Mouse (Mus musculus) C2C12 (cell line): ENCODE data around the gene Tfap2a. TPM values are rescaled to one million over a fixed set of nuclear protein-coding genes. Genes with fewer than 3 reads are reported as not detected.

Source experiments
- H3K27me3 ChIP-seq: one replicate; pipeline ENCODE4 v1.6.1; 2011; ENCODE audit not compliant: control insufficient read depth, insufficient read depth, insufficient read length
- H3K36me3 ChIP-seq: one replicate; pipeline ENCODE4 v1.6.1; 2011; ENCODE audit not compliant: control insufficient read depth, insufficient read depth
- H3K4me3 ChIP-seq: one replicate; pipeline ENCODE4 v1.5.1; 2011; ENCODE audit warnings: mild to moderate bottlenecking, control low read depth; ENCODE audit not compliant: poor library complexity, insufficient read depth, severe bottlenecking
- H3K79me2 ChIP-seq: one replicate; pipeline ENCODE4 v1.6.1; 2011; ENCODE audit not compliant: control insufficient read depth, insufficient read depth
- H3K79me3 ChIP-seq: one replicate; pipeline ENCODE4 v1.6.1; 2011; ENCODE audit warnings: low read depth, control low read depth
- H3ac ChIP-seq: one replicate; pipeline ENCODE3; 2011; ENCODE audit warnings: low read depth; ENCODE audit not compliant: control insufficient read depth, insufficient read length
- CEBPB ChIP-seq: IDR thresholded peaks from one replicate; pipeline ENCODE4 v1.6.1; 2011; ENCODE audit warnings: low read depth, mild to moderate bottlenecking, control low read depth, moderate library complexity
- CTCF ChIP-seq: IDR thresholded peaks from one replicate; pipeline ENCODE4 v1.5.1; 2011; ENCODE audit not compliant: control insufficient read depth, insufficient read depth, insufficient read length
- FOSL1 ChIP-seq: IDR thresholded peaks from one replicate; pipeline ENCODE4 v1.8.0; 2011; ENCODE audit warnings: mild to moderate bottlenecking, low read length; ENCODE audit not compliant: poor library complexity, insufficient read depth, severe bottlenecking
- MAX ChIP-seq: IDR thresholded peaks from one replicate; pipeline ENCODE4 v1.6.1; 2011; ENCODE audit warnings: mild to moderate bottlenecking, control low read depth
- MYOD1 ChIP-seq: IDR thresholded peaks from one replicate; pipeline ENCODE4 v1.6.1; 2011; ENCODE audit warnings: low read depth; ENCODE audit not compliant: control insufficient read depth, insufficient read length
- MYOG ChIP-seq: IDR thresholded peaks from one replicate; pipeline ENCODE4 v1.6.1; 2011; ENCODE audit not compliant: control insufficient read depth, insufficient read length; ENCODE audit errors: extremely low read depth
- USF1 ChIP-seq: IDR thresholded peaks from one replicate; pipeline ENCODE4 v1.6.1; 2011; ENCODE audit warnings: low read depth, mild to moderate bottlenecking, control low read depth, moderate library complexity
- polyA plus RNA-seq: library from polyadenylated mRNA; unstranded; fragments of >200 nt; fragmentation: generic; extraction: Trizol; gene quantifications from one replicate; pipeline ENCODE4 v1.2.1, GENCODE M21; 2012; ENCODE audit warnings: missing spikeins

Tfap2a gene
- polyA plus RNA-seq, 1 experiment, result 0.89 TPM

DNA sequence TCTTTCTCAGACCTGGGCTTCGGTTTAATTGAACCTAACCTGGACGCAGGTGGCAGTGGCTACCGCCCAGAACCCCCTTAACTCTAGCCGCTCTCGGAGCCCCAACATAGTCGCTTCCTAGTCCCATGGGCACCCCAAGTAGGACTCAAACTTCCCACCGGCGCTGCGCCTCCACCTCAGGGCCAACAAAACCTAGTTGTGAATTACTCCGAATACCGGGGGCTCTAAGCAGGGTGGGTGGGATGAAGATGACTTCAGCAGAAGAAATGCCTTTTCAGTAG lies 28.2 kb downstream of the Tfap2a start:
- Histone ChIP-seq H3K27me3 (peaks cover 41% of the 10 kb centered on the region), H3K36me3 (no peaks in the 10 kb centered on the region), H3K4me3 (no peak overlapping the region)

GRCm38 (mm10) chr13:40709321-40710061 lies 28.7 kb downstream of the Tfap2a start:
- H3K27me3 ChIP-seq, result peaks cover 44% of the 10 kb centered on the region
- H3K4me3 ChIP-seq, result no peak overlapping the region
- no peak for TF ChIP-seq MAX
- TF ChIP-seq MYOG, result no peak
- no peak for TF ChIP-seq FOSL1
- TF ChIP-seq USF1, result no peak
- TF ChIP-seq MYOD1, result no peak
- no peak for TF ChIP-seq CTCF
- no peak for TF ChIP-seq CEBPB

More for the DNA sequence above, 28.2 kb downstream of the Tfap2a start:
- H3K79me2 ChIP-seq, result no peaks in the 10 kb centered on the region
- H3ac ChIP-seq, result no peak overlapping the region
- no peaks in the 10 kb centered on the region for H3K79me3 ChIP-seq
- TF ChIP-seq MYOG (no peak), MYOD1 (no peak), MAX (no peak), USF1 (no peak), CTCF (no peak)

GRCm38 (mm10) chr13:40708913-40709312 lies 29.3 kb downstream of the Tfap2a start:
- H3K36me3 ChIP-seq, result no peaks in the 10 kb centered on the region
- no peaks in the 10 kb centered on the region for H3K79me3 ChIP-seq
- H3ac ChIP-seq, result no peak overlapping the region
- TF ChIP-seq MYOD1 (no peak), CEBPB (no peak), FOSL1 (no peak), MYOG (no peak), MAX (no peak), USF1 (no peak), CTCF (no peak)
- H3K27me3 ChIP-seq, result peaks cover 48% of the 10 kb centered on the region
- no peak overlapping the region for H3K4me3 ChIP-seq
- no peaks in the 10 kb centered on the region for H3K79me2 ChIP-seq

More at GRCm38 (mm10) chr13:40709321-40710061, 28.7 kb downstream of the Tfap2a start:
- no peaks in the 10 kb centered on the region for H3K36me3 ChIP-seq
- no peaks in the 10 kb centered on the region for H3K79me3 ChIP-seq
- no peaks in the 10 kb centered on the region for H3K79me2 ChIP-seq
- H3ac ChIP-seq, result no peak overlapping the region

DNA sequence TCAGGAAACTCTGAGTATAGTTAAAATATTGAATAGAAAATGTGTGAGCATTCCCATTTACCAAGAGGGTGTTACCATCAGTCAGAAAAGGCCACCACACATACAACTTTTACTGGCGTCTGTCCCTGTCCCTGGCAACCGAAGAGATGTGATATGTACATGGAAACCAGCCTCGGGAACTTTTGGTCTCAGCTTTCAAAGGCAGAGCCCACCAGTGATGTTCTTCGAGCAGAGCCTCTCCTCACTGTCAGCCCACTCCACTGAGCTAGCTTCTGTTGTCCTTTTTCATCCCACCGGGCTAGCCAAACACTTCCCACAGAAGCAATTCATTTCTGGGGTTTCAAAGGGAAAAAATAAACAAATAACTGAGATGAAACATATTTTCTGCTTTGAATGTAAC lies 29.9 kb downstream of the Tfap2a start:
- H3K27me3 ChIP-seq, result peaks cover 49% of the 10 kb centered on the region
- H3K36me3 ChIP-seq, result no peaks in the 10 kb centered on the region
- TF ChIP-seq MAX, result no peak
- no peak for TF ChIP-seq CEBPB
- no peak for TF ChIP-seq FOSL1
- TF ChIP-seq CTCF, result no peak
- TF ChIP-seq USF1, result no peak
- TF ChIP-seq MYOG, result no peak
- TF ChIP-seq MYOD1, result no peak
- no peak overlapping the region for H3ac ChIP-seq
- no peaks in the 10 kb centered on the region for H3K79me2 ChIP-seq
- H3K79me3 ChIP-seq, result no peaks in the 10 kb centered on the region
- H3K4me3 ChIP-seq, result no peak overlapping the region

DNA sequence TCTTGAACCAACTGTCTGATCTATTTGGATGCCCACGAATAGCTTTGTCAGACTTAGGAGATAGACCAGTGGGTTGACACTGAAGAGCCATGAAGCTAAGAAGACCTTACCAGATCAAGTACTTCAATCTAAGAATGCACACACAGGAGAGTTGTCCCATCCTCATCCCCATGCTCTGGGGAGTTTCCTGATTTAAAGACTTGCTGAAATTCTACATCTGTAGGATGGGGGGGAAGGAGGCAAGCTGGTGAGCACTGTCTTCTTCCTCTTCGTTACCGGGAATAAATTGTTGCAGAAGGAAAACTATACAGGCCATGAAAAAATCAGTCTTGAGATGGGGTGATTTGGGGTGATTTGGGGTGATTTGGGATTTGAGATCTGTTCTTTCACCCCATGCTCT lies 30.5 kb downstream of the Tfap2a start:
- no peaks in the 10 kb centered on the region for H3K36me3 ChIP-seq
- no peak overlapping the region for H3ac ChIP-seq
- no peak overlapping the region for H3K4me3 ChIP-seq
- H3K27me3 ChIP-seq, result peaks cover 55% of the 10 kb centered on the region
- no peaks in the 10 kb centered on the region for H3K79me3 ChIP-seq
- H3K79me2 ChIP-seq, result no peaks in the 10 kb centered on the region
- no peak for TF ChIP-seq FOSL1

GRCm38 (mm10) chr13:40706612-40707011 lies 31.6 kb downstream of the Tfap2a start:
- no peaks in the 10 kb centered on the region for H3K79me3 ChIP-seq
- H3K79me2 ChIP-seq, result no peaks in the 10 kb centered on the region
- no peaks in the 10 kb centered on the region for H3K36me3 ChIP-seq
- H3ac ChIP-seq, result no peak overlapping the region
- no peak overlapping the region for H3K4me3 ChIP-seq
- peaks cover 56% of the 10 kb centered on the region for H3K27me3 ChIP-seq
- no peak for TF ChIP-seq MAX
- no peak for TF ChIP-seq MYOG
- no peak for TF ChIP-seq MYOD1
- no peak for TF ChIP-seq CEBPB
- TF ChIP-seq USF1, result no peak
- TF ChIP-seq CTCF, result no peak
- no peak for TF ChIP-seq FOSL1
